Mouse (Mus musculus) lung, embryonic 14.5 days (tissue): ENCODE measurements around the gene Vmn2r42. TPM values are rescaled to one million over a fixed set of nuclear protein-coding genes. Genes with fewer than 3 reads are reported as not detected.
"Not testable (repeated sequence)": the region's sequence is repeated elsewhere in the genome, so short reads cannot be mapped to it uniquely, and the experiment has no call there.

ENCODE experiments used
- ATAC-seq: fragments of 200-750 bp; cut with Nextera tagmentation; 2 replicates; pipeline ENCODE4 v1.8.0; 2017; ENCODE audit warnings: mild to moderate bottlenecking, moderate TSS enrichment, moderate library complexity; ENCODE audit not compliant: insufficient read depth
- DNase-seq: peaks from one replicate; pipeline ENCODE4 v3.0.0-alpha.2; 2015
- H3K27ac ChIP-seq: fragments of 300-500 bp; sonication (generic); 2 replicates; pipeline ENCODE4 v1.5.1; 2014; ENCODE audit warnings: low read depth, mild to moderate bottlenecking, moderate library complexity
- H3K27me3 ChIP-seq: fragments of 300-500 bp; sonication (generic); 2 replicates; pipeline ENCODE4 v1.6.1; 2014; ENCODE audit warnings: low read length, control low read depth; ENCODE audit not compliant: insufficient read depth
- H3K36me3 ChIP-seq: fragments of 300-500 bp; sonication (generic); 2 replicates; pipeline ENCODE4 v1.6.1; 2014; ENCODE audit warnings: control low read depth; ENCODE audit not compliant: insufficient read depth
- H3K4me1 ChIP-seq: fragments of 300-500 bp; sonication (generic); 2 replicates; pipeline ENCODE4 v1.6.1; 2014; ENCODE audit warnings: antibody characterized with exemption, control low read depth; ENCODE audit not compliant: insufficient read depth
- H3K4me2 ChIP-seq: fragments of 300-500 bp; sonication (generic); 2 replicates; pipeline ENCODE4 v1.6.1; 2014; ENCODE audit warnings: mild to moderate bottlenecking
- H3K4me3 ChIP-seq: fragments of 300-500 bp; sonication (generic); 2 replicates; pipeline ENCODE4 v1.5.1; 2014; ENCODE audit warnings: low read depth, low read length
- H3K9ac ChIP-seq: fragments of 300-500 bp; sonication (generic); 2 replicates; pipeline ENCODE4 v1.6.1; 2014
- H3K9me3 ChIP-seq: fragments of 300-500 bp; sonication (generic); 2 replicates; pipeline ENCODE4 v1.6.1; 2016; ENCODE audit warnings: low read depth, low read length, control low read depth
- WGBS: fragments of 180-500 bp; shearing (Covaris S2); extraction: QIAGEN DNeasy Blood & Tissue Kit; methylation state at CpG from one replicate; pipeline ENCODE4 v1.1.7; 2014; 5-methylcytosine and 5-hydroxymethylcytosine counted together
- polyA plus RNA-seq: library from polyadenylated mRNA; unstranded; fragments of >200 nt; fragmentation: Nextera tagmentation; extraction: Ambion mirVana; gene quantifications from 2 replicates; pipeline ENCODE4 v1.2.1, GENCODE M21; 2014

The Vmn2r42 gene
- polyA plus RNA-seq = not detected in 2 replicates

GRCm38 (mm10) chr7:8200220-8200619 is at the start of gene Vmn2r42:
Vmn2r42 (minus strand) TSS chr7:8200320.
- not testable (repeated sequence) for ATAC-seq, H3K9ac ChIP-seq, H3K27ac ChIP-seq, H3K36me3 ChIP-seq, H3K4me3 ChIP-seq, H3K4me1 ChIP-seq, H3K4me2 ChIP-seq, DNase-seq, H3K9me3 ChIP-seq, H3K27me3 ChIP-seq
- WGBS = no CpG with 5 or more reads among the region's 2 CpGs

GRCm38 (mm10) chr7:8161554-8161953 is 38.6 kb downstream of the Vmn2r42 start, which contains the start of gene Vmn2r41:
Vmn2r41 (minus strand) TSS chr7:8161654.
- ATAC-seq, H3K36me3 ChIP-seq, H3K9ac ChIP-seq, H3K9me3 ChIP-seq, DNase-seq, H3K27ac ChIP-seq, H3K4me3 ChIP-seq, H3K4me2 ChIP-seq, H3K27me3 ChIP-seq, H3K4me1 ChIP-seq: not testable (repeated sequence)
- WGBS = no CpG with 5 or more reads among the region's 1 CpGs

Other genes starting within 250 kb of the Vmn2r42 start
- gene Vmn2r41, start 38.7 kb downstream of the Vmn2r42 start, polyA plus RNA-seq = not detected in 2 replicates
- not detected in 2 replicates for gene Vmn2r43, start 60.3 kb upstream of the Vmn2r42 start, polyA plus RNA-seq
- not detected in 2 replicates for gene Vmn2r44, start 183.0 kb upstream of the Vmn2r42 start, polyA plus RNA-seq